Mouse (Mus musculus) ES-E14 (cell line): ENCODE data around the gene 1700020N01Rik. TPM values are rescaled to one million over a fixed set of nuclear protein-coding genes. Genes with fewer than 3 reads are reported as not detected.

Source experiments
- DNase-seq: peaks from one replicate; pipeline ENCODE4 v3.0.0-alpha.2; 2013; ENCODE audit warnings: low read depth, low spot score
- H3K27ac ChIP-seq: 2 replicates; pipeline ENCODE4 v1.5.1; 2012; ENCODE audit warnings: low read depth, mild to moderate bottlenecking, low read length, moderate library complexity, mixed read lengths; ENCODE audit not compliant: poor library complexity, insufficient read depth, severe bottlenecking
- H3K36me3 ChIP-seq: 2 replicates; pipeline ENCODE4 v1.6.1; 2012; ENCODE audit warnings: mild to moderate bottlenecking, low read length, moderate library complexity, mixed read lengths; ENCODE audit not compliant: control insufficient read depth, poor library complexity, insufficient read depth, severe bottlenecking
- H3K4me1 ChIP-seq, 2 experiments: fragments of 150-350 bp in 1 of 2; sonication (generic) in 1 of 2; 2 replicates each; pipeline ENCODE4 v1.6.1; 2012; ENCODE audit warnings: low read length in 2 of 2, mild to moderate bottlenecking in 1 of 2, mixed read lengths in 1 of 2; ENCODE audit not compliant: control insufficient read depth in 2 of 2, insufficient read depth in 2 of 2, poor library complexity in 1 of 2
- H3K4me3 ChIP-seq, 2 experiments: fragments of 150-350 bp in 1 of 2; sonication (generic) in 1 of 2; 2 replicates each; pipeline ENCODE4 v1.5.1; 2012; ENCODE audit warnings: low read length in 2 of 2, low read depth in 1 of 2, mild to moderate bottlenecking in 1 of 2, mixed read lengths in 1 of 2; ENCODE audit not compliant: insufficient read depth in 1 of 2, poor library complexity in 1 of 2, severe bottlenecking in 1 of 2
- H3K9ac ChIP-seq: 2 replicates; pipeline ENCODE4 v1.6.1; 2012; ENCODE audit warnings: low read depth, mild to moderate bottlenecking, low read length, mixed read lengths; ENCODE audit not compliant: poor library complexity, insufficient read depth, severe bottlenecking
- H3K9me3 ChIP-seq: fragments of 150-350 bp; sonication (generic); 2 replicates; pipeline ENCODE4 v1.6.1; 2012; ENCODE audit warnings: low read depth, mild to moderate bottlenecking, low read length; ENCODE audit not compliant: control insufficient read depth, insufficient read depth
- CHD2 ChIP-seq: IDR thresholded peaks from 2 replicates; pipeline ENCODE4 v1.6.1; 2014; ENCODE audit warnings: mild to moderate bottlenecking, low read depth, low read length, inconsistent platforms
- HCFC1 ChIP-seq: IDR thresholded peaks from 2 replicates; pipeline ENCODE4 v1.6.1; 2012; ENCODE audit warnings: low read length, inconsistent platforms, borderline replicate concordance; ENCODE audit not compliant: insufficient read depth
- MAFK ChIP-seq: IDR thresholded peaks from 2 replicates; pipeline ENCODE4 v1.6.1; 2014; ENCODE audit warnings: mild to moderate bottlenecking, low read depth, low read length, inconsistent platforms; ENCODE audit not compliant: insufficient read depth
- ZC3H11A ChIP-seq: IDR thresholded peaks from 2 replicates; pipeline ENCODE4 v1.6.1; 2012; ENCODE audit warnings: low read depth, mild to moderate bottlenecking, inconsistent platforms, low read length, borderline replicate concordance
- ZNF384 ChIP-seq: IDR thresholded peaks from 2 replicates; pipeline ENCODE4 v1.6.1; 2012; ENCODE audit warnings: low read depth, low read length, inconsistent platforms
- in situ Hi-C, 2 experiments: fragments of 600-800 bp; cut with MboI; formaldehyde crosslinking; loops; one replicate each; pipeline ENCODE4 v1.15.1; 2025; ENCODE audit warnings: low sequenced_read_pairs in 2 of 2, inconsistent platforms in 1 of 2; ENCODE audit not compliant: unreplicated experiment in 2 of 2
- total RNA-seq: library from RNA; depleted of rRNA; stranded (reverse); fragments of 300-350 nt; gene quantifications from 2 replicates; pipeline ENCODE4 v1.2.3, GENCODE M21; 2012

1700020N01Rik gene
- total RNA-seq, 1 experiment = 0.54 TPM

GRCm38 (mm10) chr10:21573713-21574112 lies 19.2 kb upstream of the 1700020N01Rik start:
- H3K9ac ChIP-seq = no peak overlapping the region
- no peak overlapping the region for H3K4me3 ChIP-seq
- in situ Hi-C loops = no loop called here
- no peaks in the 10 kb centered on the region for H3K36me3 ChIP-seq
- no peak overlapping the region for H3K27ac ChIP-seq
- TF ChIP-seq ZC3H11A = no peak
- H3K4me1 ChIP-seq = no peaks in the 10 kb centered on the region
- DNase-seq = no peak
- no peaks in the 10 kb centered on the region for H3K9me3 ChIP-seq

GRCm38 (mm10) chr10:21575806-21576378 lies 17.1 kb upstream of the 1700020N01Rik start:
- Histone ChIP-seq H3K36me3 (no peaks in the 10 kb centered on the region), H3K4me1 (no peaks in the 10 kb centered on the region), H3K27ac (no peak overlapping the region), H3K9ac (no peak overlapping the region), H3K9me3 (no peaks in the 10 kb centered on the region), H3K4me3 (no peak overlapping the region)
- in situ Hi-C loops = no loop called here
- no peak for DNase-seq
- TF ChIP-seq CHD2 (no peak), ZNF384 (no peak), ZC3H11A (no peak), HCFC1 (no peak), MAFK (no peak)

- DNase-seq = no peak
These were observed 15.1 kb upstream of the 1700020N01Rik start for GRCm38 (mm10) chr10:21577798-21578197.

GRCm38 (mm10) chr10:21581546-21581945 lies 11.4 kb upstream of the 1700020N01Rik start:
- no peak overlapping the region for H3K9ac ChIP-seq

More at GRCm38 (mm10) chr10:21577798-21578197, 15.1 kb upstream of the 1700020N01Rik start:
- Histone ChIP-seq H3K9ac (no peak overlapping the region), H3K36me3 (no peaks in the 10 kb centered on the region), H3K9me3 (no peaks in the 10 kb centered on the region), H3K27ac (no peak overlapping the region), H3K4me3 (no peak overlapping the region), H3K4me1 (no peaks in the 10 kb centered on the region)
- TF ChIP-seq ZNF384 (no peak), MAFK (no peak), CHD2 (no peak), HCFC1 (no peak), ZC3H11A (no peak)
- in situ Hi-C loops = no loop called here

GRCm38 (mm10) chr10:21587041-21587440 lies 5.9 kb upstream of the 1700020N01Rik start:
- TF ChIP-seq MAFK = no peak
- TF ChIP-seq ZC3H11A = no peak
- TF ChIP-seq CHD2 = no peak
- no peak for TF ChIP-seq HCFC1
- no peak for TF ChIP-seq ZNF384
- Histone ChIP-seq H3K4me1 (no peaks in the 10 kb centered on the region), H3K4me3 (no peak overlapping the region), H3K9me3 (no peaks in the 10 kb centered on the region), H3K36me3 (no peaks in the 10 kb centered on the region), H3K9ac (no peak overlapping the region), H3K27ac (no peak overlapping the region)
- no peak for DNase-seq
- in situ Hi-C loops = no loop called here

More at GRCm38 (mm10) chr10:21581546-21581945, 11.4 kb upstream of the 1700020N01Rik start:
- Histone ChIP-seq H3K4me1 (no peaks in the 10 kb centered on the region), H3K9me3 (no peaks in the 10 kb centered on the region), H3K4me3 (no peak overlapping the region), H3K36me3 (no peaks in the 10 kb centered on the region), H3K27ac (no peak overlapping the region)
- in situ Hi-C loops = no loop called here
- DNase-seq = no peak
- TF ChIP-seq MAFK = no peak
- TF ChIP-seq CHD2 = no peak
- TF ChIP-seq HCFC1 = no peak
- TF ChIP-seq ZNF384 = no peak
- no peak for TF ChIP-seq ZC3H11A
